Mouse (Mus musculus) forebrain, embryonic 13.5 days (tissue): ENCODE data around the gene Dnah17. TPM values are rescaled to one million over a fixed set of nuclear protein-coding genes. Genes with fewer than 3 reads are reported as not detected.

Experiments
- ATAC-seq: fragments of 200-750 bp; cut with Nextera tagmentation; 2 replicates; pipeline ENCODE4 v1.8.0; 2017
- H3K27ac ChIP-seq: fragments of 300-500 bp; sonication (generic); 2 replicates; pipeline ENCODE4 v1.5.1; 2015; ENCODE audit warnings: inconsistent platforms, mild to moderate bottlenecking, moderate library complexity
- H3K27me3 ChIP-seq: fragments of 300-500 bp; sonication (generic); 2 replicates; pipeline ENCODE4 v1.6.1; 2015; ENCODE audit warnings: mild to moderate bottlenecking, inconsistent platforms
- H3K36me3 ChIP-seq: fragments of 300-500 bp; sonication (generic); 2 replicates; pipeline ENCODE4 v1.6.1; 2015; ENCODE audit warnings: mild to moderate bottlenecking, inconsistent platforms; ENCODE audit not compliant: poor library complexity, severe bottlenecking
- H3K4me1 ChIP-seq: fragments of 300-500 bp; sonication (generic); 2 replicates; pipeline ENCODE4 v1.6.1; 2015; ENCODE audit warnings: inconsistent platforms
- H3K4me2 ChIP-seq: fragments of 300-500 bp; sonication (generic); 2 replicates; pipeline ENCODE4 v1.6.1; 2015; ENCODE audit warnings: inconsistent platforms, mild to moderate bottlenecking, moderate library complexity
- H3K4me3 ChIP-seq: fragments of 300-500 bp; sonication (generic); 2 replicates; pipeline ENCODE4 v1.5.1; 2015; ENCODE audit warnings: mild to moderate bottlenecking, inconsistent platforms
- H3K9ac ChIP-seq: fragments of 300-500 bp; sonication (generic); 2 replicates; pipeline ENCODE4 v1.6.1; 2015; ENCODE audit warnings: mild to moderate bottlenecking, inconsistent platforms
- H3K9me3 ChIP-seq: fragments of 300-500 bp; sonication (generic); replicated peaks from 2 replicates; pipeline ENCODE4 v1.6.1; 2016; ENCODE audit warnings: inconsistent platforms
- WGBS: fragments of 180-500 bp; shearing (Covaris S2); methylation state at CpG from one replicate; pipeline ENCODE4 v1.1.7; 2015; 5-methylcytosine and 5-hydroxymethylcytosine counted together
- polyA plus RNA-seq: library from polyadenylated mRNA; unstranded; fragments of >200 nt; fragmentation: Nextera tagmentation; extraction: Ambion mirVana; gene quantifications from 2 replicates; pipeline ENCODE4 v1.2.1, GENCODE M21; 2015

Dnah17 gene
- polyA plus RNA-seq, 1 experiment from 2014 or later: 0.27 TPM

DNA sequence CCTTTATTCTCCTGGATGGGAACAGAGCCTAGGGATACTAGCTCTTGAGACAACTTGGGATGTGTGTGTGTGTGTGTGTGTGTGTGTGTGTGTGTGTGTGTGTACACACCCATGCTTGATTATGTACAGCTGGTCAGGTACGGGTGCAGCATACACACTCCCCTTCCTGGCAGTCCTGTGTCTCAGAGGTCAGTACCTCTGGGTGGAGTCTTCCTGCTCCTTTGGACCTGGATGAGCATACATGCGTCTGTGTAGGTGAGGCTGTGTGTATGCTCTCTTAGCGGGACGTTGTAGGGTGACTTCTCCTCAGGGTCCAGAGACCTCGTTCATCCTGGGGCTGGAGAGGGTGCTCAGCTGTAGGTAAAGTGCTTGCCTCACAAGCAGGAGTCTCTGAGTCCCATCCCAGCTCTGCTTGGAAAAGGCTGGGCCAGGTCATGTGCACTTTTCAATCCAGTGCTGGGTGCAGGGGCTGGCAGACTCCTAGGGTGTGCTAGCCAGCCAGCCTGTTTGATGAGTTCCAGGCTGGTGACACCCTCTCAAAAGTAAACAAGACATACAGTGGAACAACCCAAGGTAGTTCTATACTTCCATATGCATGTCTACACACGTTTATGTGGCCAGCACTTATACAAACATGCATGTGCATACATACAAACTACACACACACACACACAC, 131.0 kb downstream of the Dnah17 start:
- H3K9me3 ChIP-seq: no peaks in the 10 kb centered on the region
- no peaks in the 10 kb centered on the region for H3K27me3 ChIP-seq
- H3K4me1 ChIP-seq: 0 out of 2 replicates have a peak, but pooled peaks cover 8% of the 10 kb centered on the region
- peaks cover 65% of the 10 kb centered on the region for H3K36me3 ChIP-seq
- no peak overlapping the region for H3K27ac ChIP-seq
- WGBS: 92% methylated on average over 6 of the region's 6 CpGs
- H3K4me3 ChIP-seq: no peak overlapping the region
- ATAC-seq: no peak
- no peak overlapping the region for H3K4me2 ChIP-seq
- no peak overlapping the region for H3K9ac ChIP-seq

DNA sequence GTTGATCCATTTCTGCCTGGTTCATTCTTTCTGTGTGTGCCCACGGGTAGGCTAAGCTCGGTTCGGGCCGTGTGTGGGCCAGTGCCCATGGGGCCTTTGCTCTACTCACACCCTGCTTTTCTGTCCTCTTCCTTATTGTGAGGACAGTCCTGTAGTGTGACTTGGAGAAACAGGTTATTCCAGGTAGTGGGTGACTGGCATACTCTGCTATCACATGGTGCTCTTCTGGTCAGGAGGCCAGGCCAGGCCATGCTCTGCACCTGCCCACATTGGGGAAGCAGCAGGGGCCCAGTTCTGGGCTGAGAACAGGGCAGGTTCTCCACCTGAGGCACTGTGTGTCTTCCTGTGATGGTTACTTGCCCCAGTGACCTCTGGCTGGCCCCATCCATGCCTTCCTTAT, 132.1 kb downstream of the Dnah17 start:
- no peak overlapping the region for H3K4me3 ChIP-seq
- H3K9me3 ChIP-seq: no peaks in the 10 kb centered on the region
- no peak overlapping the region for H3K9ac ChIP-seq
- no peak overlapping the region for H3K27ac ChIP-seq
- H3K36me3 ChIP-seq: peaks cover 55% of the 10 kb centered on the region
- no peaks in the 10 kb centered on the region for H3K27me3 ChIP-seq
- ATAC-seq: no peak
- 98% methylated on average over 4 of the region's 4 CpGs for WGBS
- H3K4me1 ChIP-seq: 0 out of 2 replicates have a peak, but pooled peaks cover 8% of the 10 kb centered on the region
- H3K4me2 ChIP-seq: no peak overlapping the region

DNA sequence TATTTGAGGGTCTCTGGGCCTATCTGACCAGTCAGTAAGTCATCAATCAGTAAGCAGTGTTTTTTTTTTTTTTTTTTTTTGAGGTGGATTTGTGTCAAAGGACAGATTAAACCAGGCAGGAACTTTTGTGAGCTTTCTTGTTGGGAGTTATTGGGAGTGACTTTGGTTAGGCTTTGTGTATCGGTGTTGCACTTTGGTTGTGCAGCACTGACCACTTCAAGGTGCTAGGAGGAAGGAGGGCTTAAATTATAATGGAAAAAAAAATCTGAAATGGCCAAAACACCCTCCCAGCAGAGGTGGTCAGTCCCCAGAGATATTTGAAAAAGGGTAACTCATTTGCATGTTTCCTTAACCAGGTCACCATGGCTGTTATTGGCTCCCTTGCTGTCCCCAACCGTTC, 133.3 kb downstream of the Dnah17 start:
- Histone ChIP-seq H3K9ac (no peak overlapping the region), H3K4me3 (no peak overlapping the region), H3K27me3 (no peaks in the 10 kb centered on the region), H3K27ac (no peak overlapping the region), H3K4me1 (0 out of 2 replicates have a peak, but pooled peaks cover 8% of the 10 kb centered on the region), H3K36me3 (peaks cover 44% of the 10 kb centered on the region), H3K4me2 (no peak overlapping the region), H3K9me3 (no peaks in the 10 kb centered on the region)
- 86% methylated on average over 2 of the region's 2 CpGs for WGBS
- no peak for ATAC-seq

DNA sequence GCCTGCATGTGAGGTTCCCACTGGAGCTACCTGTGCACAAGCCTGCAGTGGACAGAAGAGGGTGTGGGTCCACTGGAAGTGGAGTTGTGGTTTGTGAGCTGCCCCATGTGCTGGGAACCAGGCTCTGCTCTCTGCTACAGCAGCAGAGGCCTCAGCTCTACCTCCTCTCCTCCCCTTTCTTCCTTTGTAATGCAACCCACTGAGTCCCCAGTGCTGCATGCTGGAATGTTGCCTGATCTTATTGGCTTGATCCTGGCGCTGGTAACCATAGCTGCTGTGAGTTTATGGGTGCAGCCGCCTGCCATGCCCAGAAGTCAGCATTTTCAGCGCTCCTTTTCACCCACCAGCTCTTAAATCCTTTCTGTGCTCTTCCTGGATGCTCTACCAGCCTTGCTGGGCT, 134.4 kb downstream of the Dnah17 start:
- no peak overlapping the region for H3K4me2 ChIP-seq
- no peaks in the 10 kb centered on the region for H3K9me3 ChIP-seq
- H3K27me3 ChIP-seq: no peaks in the 10 kb centered on the region
- 31% methylated on average over 3 of the region's 3 CpGs for WGBS
- H3K4me3 ChIP-seq: no peak overlapping the region
- no peak overlapping the region for H3K9ac ChIP-seq
- H3K4me1 ChIP-seq: 0 out of 2 replicates have a peak, but pooled peaks cover 16% of the 10 kb centered on the region
- H3K27ac ChIP-seq: no peak overlapping the region
- ATAC-seq: no peak
- H3K36me3 ChIP-seq: peaks cover 34% of the 10 kb centered on the region

DNA sequence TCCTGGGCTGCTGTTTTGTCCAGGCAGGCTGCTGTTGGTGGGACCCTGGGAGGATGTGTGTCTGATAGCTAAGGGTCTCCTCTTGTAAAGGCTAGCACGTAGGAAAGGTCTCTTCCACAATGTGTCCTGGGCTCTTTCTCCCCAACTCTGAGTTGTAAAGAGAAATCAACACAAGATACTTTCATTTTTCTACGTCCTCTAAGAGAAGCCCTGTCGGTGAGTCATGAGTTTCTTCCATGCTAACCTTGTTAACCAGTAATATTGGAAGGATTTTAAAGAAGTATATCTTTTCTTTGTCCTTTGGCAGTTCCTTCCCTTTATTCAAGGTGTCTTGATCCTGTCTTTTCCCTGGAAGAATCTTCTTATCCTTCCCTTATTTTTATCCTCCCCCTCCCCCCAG, 134.8 kb downstream of the Dnah17 start:
- H3K27ac ChIP-seq: no peak overlapping the region
- WGBS: 53% methylated on average over 3 of the region's 3 CpGs
- peaks cover 30% of the 10 kb centered on the region for H3K36me3 ChIP-seq
- H3K4me1 ChIP-seq: 0 out of 2 replicates have a peak, but pooled peaks cover 16% of the 10 kb centered on the region
- no peaks in the 10 kb centered on the region for H3K9me3 ChIP-seq
- ATAC-seq: no peak
- H3K4me3 ChIP-seq: no peak overlapping the region
- H3K9ac ChIP-seq: no peak overlapping the region; the same call in 1 of the 2 replicates
- H3K4me2 ChIP-seq: no peak overlapping the region
- no peaks in the 10 kb centered on the region for H3K27me3 ChIP-seq

DNA sequence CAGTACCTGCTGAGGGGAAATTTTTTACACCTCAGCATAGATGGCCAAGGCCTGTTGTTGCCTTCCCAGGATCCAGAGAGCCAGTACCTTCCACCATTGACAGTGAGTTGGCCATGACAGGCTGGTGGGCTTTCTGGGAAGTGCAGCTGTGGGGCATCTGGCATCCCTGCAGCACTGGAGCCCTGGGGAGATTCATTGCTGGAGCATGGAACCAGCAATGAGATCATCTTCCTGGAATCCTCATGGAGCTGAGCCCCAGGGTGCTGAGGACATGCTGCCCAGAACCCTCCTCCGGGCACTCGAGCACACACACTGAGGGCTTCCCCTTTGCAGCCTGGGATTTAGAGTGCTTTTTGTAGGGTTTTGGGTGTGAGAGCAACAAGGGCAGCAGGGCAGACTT, 135.2 kb downstream of the Dnah17 start:
- Histone ChIP-seq H3K4me2 (no peak overlapping the region), H3K9me3 (no peaks in the 10 kb centered on the region), H3K27me3 (no peaks in the 10 kb centered on the region), H3K9ac (no peak overlapping the region; the same call in 1 of the 2 replicates), H3K27ac (no peak overlapping the region), H3K4me3 (no peak overlapping the region), H3K4me1 (peaks cover 20% of the 10 kb centered on the region; the same call in 1 of the 2 replicates), H3K36me3 (peaks cover 26% of the 10 kb centered on the region)
- 50% methylated on average over 2 of the region's 2 CpGs for WGBS
- ATAC-seq: no peak

DNA sequence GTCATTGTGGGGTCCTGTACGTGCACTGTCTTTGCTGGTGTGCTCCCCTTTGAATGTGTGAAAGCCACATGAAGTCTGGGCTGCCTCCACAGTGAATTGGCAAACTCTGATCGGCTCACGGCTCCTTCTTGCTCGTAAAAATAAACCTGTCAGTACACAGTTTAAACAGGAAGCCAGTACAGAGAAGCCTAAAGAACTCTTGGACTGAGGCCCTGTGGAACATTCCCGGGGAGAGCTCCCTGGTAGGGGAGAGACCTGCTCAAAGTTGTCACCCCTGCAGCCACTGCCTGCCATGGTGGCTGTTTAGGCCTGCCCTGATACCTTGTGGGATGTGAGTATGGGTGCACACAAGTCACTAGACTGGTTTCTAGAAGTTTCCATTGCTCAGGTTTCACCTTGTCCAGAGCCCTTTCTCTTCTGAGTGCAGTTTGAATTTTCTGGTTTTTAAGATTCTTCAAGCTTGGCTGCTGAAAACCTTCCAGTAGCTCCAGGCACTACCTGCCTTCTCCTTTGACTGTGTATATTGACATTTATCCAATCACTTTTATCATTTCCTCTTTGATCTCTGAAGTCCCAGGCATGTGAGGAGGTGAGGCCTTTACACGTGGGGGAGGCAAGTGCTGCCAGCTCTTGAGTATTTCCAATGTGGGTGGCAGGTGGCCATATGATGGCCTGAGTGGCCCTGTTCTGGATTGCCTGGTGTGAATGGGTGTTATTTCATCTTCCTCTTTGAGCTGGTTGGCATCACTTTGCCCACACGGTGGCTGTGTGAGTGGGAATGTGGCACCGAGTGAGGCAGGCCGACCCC, 136.0 kb downstream of the Dnah17 start:
- Histone ChIP-seq H3K9ac (no peak overlapping the region), H3K4me3 (no peak overlapping the region), H3K4me1 (peaks cover 28% of the 10 kb centered on the region), H3K4me2 (no peak overlapping the region), H3K9me3 (no peaks in the 10 kb centered on the region), H3K27ac (no peak overlapping the region), H3K36me3 (peaks cover 18% of the 10 kb centered on the region), H3K27me3 (no peaks in the 10 kb centered on the region)
- 78% methylated on average over 9 of the region's 9 CpGs for WGBS
- ATAC-seq: no peak

DNA sequence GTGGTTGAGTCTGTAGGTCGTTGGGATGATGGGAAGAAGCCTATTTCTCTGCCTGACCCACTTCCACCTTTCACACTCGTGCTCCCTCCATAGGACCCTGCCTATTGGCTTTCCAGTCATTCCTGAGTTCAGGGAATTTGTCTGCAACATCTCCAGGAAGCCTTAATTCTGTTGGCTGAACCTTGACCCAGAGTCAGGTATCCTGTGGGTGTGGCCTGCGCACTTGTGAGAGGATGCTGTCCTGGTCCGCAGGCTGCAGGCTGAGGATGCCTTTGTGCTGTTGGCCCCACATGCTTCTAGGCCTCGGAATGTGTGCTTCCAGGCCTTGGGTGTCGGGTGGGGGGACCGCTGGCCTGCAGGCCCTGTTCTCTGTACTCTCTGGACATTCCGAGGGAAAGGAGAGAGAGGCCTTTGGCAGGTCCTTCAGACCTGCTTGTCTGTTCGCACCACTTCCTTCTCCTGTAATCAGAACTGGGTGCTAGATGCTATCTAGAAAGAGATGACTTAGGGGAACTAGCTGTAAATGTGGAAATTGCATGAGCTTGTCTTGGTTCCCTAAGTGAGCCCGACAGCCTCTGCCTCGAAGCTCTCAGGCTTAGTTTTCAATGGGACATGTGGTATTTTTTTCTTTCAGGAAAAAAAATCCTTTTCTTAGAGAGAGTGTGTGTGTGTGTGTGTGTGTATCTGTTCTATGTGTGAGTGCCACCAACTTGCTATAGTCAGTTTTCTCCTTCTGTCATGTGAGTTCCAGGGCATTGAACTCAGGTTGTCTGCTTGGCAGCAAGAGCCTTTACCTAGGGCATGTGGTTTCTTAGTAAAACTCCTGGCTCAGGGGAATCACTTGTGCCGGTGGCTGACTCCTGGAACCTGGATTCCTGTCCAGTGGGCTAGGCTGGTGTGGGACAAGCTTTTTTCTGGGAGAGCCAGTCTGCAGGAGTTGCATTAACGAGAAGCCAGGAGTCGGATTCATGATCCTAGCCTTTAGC, 137.0 kb downstream of the Dnah17 start:
- H3K36me3 ChIP-seq: peaks cover 8% of the 10 kb centered on the region
- H3K27me3 ChIP-seq: no peaks in the 10 kb centered on the region
- H3K9ac ChIP-seq: no peak overlapping the region
- peaks cover 32% of the 10 kb centered on the region for H3K4me1 ChIP-seq
- no peaks in the 10 kb centered on the region for H3K9me3 ChIP-seq
- no peak for ATAC-seq
- no peak overlapping the region for H3K4me3 ChIP-seq
- H3K4me2 ChIP-seq: no peak overlapping the region
- 84% methylated on average over 14 of the region's 14 CpGs for WGBS
- H3K27ac ChIP-seq: no peak overlapping the region

DNA sequence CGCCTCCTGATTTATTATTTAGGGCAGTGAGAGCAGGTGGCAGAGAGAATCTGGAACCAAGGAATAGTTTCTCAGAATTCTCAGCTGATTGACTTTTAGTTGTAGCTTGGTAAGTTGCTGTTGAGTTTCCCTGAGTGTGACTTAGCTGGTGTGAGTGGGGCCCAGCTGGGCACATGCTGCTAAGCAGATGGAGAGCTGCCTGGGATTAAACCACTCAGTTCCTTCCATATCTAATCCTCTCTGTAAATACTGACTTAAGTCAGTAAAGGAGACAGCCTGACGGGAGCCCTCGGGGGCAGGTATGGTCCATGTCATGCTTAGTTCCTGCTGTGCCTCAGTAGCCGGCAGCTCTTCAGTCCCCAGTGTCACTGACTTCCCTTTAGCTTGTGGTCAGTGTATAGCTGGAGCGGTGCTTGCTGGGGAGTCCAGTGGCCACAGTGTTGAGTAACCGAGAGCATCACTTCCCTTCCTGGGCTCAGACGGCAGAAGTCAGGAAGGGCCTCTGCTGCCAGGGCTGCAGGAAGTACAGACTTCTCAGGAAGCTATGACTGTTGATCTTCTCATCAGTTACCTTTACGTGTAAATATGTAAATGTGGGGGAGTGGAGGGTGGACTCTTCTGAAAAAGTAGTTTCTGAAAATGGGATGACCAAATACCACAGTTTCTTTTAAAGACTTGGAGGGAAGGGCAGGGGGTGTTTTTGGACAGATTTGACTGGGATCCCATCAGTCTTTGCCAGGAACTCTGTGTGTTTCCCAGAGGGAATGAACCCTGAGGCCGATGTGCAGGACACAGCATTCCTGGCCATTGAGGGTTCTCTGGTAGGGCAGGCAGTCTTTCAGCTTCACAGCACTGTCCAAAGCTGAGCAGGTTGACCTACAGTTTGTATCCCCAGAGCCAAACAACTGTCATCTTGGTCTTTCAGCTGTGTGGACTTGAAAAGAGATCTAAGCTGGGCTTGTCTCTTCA, 138.6 kb downstream of the Dnah17 start:
- Histone ChIP-seq H3K4me3 (no peak overlapping the region), H3K4me2 (no peak overlapping the region), H3K4me1 (peaks cover 45% of the 10 kb centered on the region), H3K36me3 (no peaks in the 10 kb centered on the region), H3K9me3 (no peaks in the 10 kb centered on the region), H3K27ac (no peak overlapping the region), H3K9ac (no peak overlapping the region), H3K27me3 (no peaks in the 10 kb centered on the region)
- no peak for ATAC-seq
- 72% methylated on average over 9 of the region's 9 CpGs for WGBS

DNA sequence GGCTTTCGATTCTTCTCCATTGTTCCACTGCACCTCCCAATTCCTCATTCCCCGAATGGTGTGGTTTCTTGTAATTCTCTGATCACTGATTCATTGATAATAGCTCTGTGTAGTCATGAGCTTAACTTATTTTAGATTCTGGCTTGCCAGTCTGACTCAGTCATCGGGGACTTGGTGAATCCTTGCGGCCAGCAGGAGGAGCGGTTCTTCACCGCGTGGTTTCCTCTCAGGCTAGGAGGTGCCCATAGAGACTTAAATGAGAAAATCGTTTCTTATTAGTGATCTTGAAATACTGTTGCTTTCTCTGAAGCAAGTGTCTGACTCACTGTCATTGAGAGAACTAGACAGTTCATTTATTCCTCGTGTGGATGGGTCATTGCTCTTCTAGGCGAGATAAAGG, 140.5 kb downstream of the Dnah17 start:
- H3K36me3 ChIP-seq: no peaks in the 10 kb centered on the region
- H3K9ac ChIP-seq: no peak overlapping the region
- H3K9me3 ChIP-seq: no peaks in the 10 kb centered on the region
- peaks cover 44% of the 10 kb centered on the region for H3K4me1 ChIP-seq
- no peak overlapping the region for H3K4me3 ChIP-seq
- H3K27me3 ChIP-seq: no peaks in the 10 kb centered on the region
- no peak overlapping the region for H3K27ac ChIP-seq
- ATAC-seq: no peak
- no peak overlapping the region for H3K4me2 ChIP-seq
- WGBS: 58% methylated on average over 10 of the region's 10 CpGs

DNA sequence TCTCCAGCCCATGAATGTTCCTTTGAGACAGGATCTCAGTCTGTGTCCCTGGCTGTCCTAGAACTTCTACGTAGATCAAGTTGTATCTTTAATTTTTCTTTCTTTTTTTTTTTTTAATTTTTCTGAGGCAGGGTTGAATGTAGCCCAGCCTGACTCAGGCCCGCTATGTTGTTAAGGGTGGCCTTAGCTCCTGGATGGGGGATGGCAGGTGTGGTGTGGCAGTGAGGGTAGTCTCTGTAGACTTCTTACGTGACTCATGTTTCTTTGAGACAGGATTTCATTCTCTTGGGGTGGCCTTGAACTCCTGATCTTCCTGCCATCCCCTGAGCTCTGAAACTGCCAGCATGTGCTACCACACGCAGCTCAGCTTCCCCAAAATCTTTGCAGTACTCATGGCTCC, 141.2 kb downstream of the Dnah17 start:
- 0 out of 2 replicates have a peak overlapping the region, but pooled peaks have one; percentile 8 for H3K9ac ChIP-seq
- no peaks in the 10 kb centered on the region for H3K9me3 ChIP-seq
- no peaks in the 10 kb centered on the region for H3K36me3 ChIP-seq
- no peaks in the 10 kb centered on the region for H3K27me3 ChIP-seq
- H3K4me1 ChIP-seq: peaks cover 44% of the 10 kb centered on the region
- ATAC-seq: no peak
- no peak overlapping the region for H3K4me3 ChIP-seq
- WGBS: 90% methylated on average over 4 of the region's 4 CpGs
- H3K27ac ChIP-seq: no peak overlapping the region
- no peak overlapping the region for H3K4me2 ChIP-seq
